Mouse (Mus musculus) bone marrow macrophage, adult 2 months (primary cell): Measurements from ENCODE around the gene Ggcx. TPM values are rescaled to one million over a fixed set of nuclear protein-coding genes. Genes with fewer than 3 reads are reported as not detected.

ENCODE experiments used
- H3K27ac ChIP-seq: 2 replicates; pipeline ENCODE4 v1.5.1; 2012; ENCODE audit warnings: low read depth, low read length; ENCODE audit not compliant: insufficient read depth
- H3K4me1 ChIP-seq: 2 replicates; pipeline ENCODE4 v1.6.1; 2012; ENCODE audit warnings: low read length; ENCODE audit not compliant: control insufficient read depth, insufficient read depth
- H3K4me3 ChIP-seq: 2 replicates; pipeline ENCODE4 v1.5.1; 2012; ENCODE audit warnings: mild to moderate bottlenecking, low read length, moderate library complexity; ENCODE audit not compliant: insufficient read depth
- CTCF ChIP-seq: IDR thresholded peaks from 2 replicates; pipeline ENCODE4 v1.5.1; 2012; ENCODE audit warnings: low read depth, mild to moderate bottlenecking, low read length, moderate library complexity
- POLR2A ChIP-seq: IDR thresholded peaks from 2 replicates; pipeline ENCODE4 v1.6.1; 2012; ENCODE audit warnings: mild to moderate bottlenecking, low read depth, low read length, borderline replicate concordance
- polyA plus RNA-seq: library from polyadenylated mRNA; stranded (reverse); fragments of >200 nt; gene quantifications from 2 replicates; pipeline ENCODE4 v1.2.4, GENCODE M21; 2012; ENCODE audit not compliant: missing spikeins, insufficient read depth, insufficient read length

Gene Ggcx
- polyA plus RNA-seq, 1 experiment, result 15.7 TPM

DNA sequence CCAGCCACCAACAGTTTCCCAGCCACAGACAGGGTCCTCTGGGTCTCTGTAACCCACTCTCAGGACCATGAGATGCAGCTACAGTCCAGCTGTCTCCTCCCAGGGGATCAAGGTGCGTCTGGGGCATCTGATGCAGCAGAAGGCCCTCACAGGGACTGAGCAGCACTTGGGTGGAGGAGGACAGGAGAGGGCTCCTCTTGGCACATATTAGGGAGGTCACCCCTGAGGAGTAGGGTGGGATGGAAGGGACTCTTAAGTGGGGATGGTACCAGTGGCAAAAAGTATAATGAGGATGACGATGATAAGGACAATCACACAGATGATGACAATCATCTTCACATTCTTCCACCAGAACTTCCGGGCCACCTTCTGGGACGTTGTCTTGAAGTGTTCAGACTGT is 28.9 kb upstream of the Ggcx start:
- H3K4me1 ChIP-seq, result peaks cover 28% of the 10 kb centered on the region
- no peak overlapping the region for H3K27ac ChIP-seq
- TF ChIP-seq CTCF, result no peak
- TF ChIP-seq POLR2A, result no peak
- no peak overlapping the region for H3K4me3 ChIP-seq

DNA sequence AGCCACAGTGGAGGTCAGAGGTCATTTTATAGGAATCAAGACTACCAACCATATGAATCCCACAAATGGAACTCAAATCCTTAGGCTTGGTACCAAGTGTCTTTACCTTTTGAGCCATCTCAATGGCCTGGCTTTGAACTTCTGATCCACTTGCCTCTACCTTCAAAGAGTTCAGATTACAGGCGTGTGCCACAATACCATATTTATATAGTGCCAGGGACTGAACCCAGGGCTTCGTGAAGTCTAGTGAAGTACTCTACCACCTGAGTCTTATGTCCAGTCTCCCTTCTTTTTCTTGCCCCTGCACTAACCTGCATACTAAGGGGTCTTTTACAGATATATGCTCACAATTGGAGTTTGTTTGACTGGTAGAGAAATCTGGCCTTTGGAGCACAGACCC is 27.5 kb upstream of the Ggcx start:
- no peak overlapping the region for H3K4me3 ChIP-seq
- TF ChIP-seq POLR2A (no peak), CTCF (no peak)
- H3K4me1 ChIP-seq, result peaks cover 33% of the 10 kb centered on the region
- H3K27ac ChIP-seq, result no peak overlapping the region

DNA sequence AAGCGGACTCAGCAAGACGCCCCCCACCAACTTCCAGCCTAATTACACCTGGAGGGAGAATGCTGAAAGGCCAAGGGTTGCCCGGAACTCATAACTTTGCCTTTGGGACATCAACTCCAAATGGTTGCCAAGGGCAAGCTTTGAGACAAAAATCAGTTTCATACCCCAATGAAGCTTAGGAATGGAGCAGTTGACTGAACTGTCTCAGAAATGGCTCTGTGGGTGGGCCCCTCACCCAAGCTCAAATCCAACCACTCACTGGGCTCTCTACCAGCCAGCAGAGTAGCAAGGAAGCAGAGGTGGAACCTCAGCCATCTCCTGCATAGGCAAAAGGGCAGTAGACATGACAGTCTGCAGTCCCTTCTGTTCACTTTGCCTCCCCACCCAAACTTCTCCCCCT is 26.3 kb upstream of the Ggcx start:
- no peak for TF ChIP-seq POLR2A
- no peak for TF ChIP-seq CTCF
- Histone ChIP-seq H3K4me3 (no peak overlapping the region), H3K4me1 (peaks cover 27% of the 10 kb centered on the region), H3K27ac (no peak overlapping the region)

DNA sequence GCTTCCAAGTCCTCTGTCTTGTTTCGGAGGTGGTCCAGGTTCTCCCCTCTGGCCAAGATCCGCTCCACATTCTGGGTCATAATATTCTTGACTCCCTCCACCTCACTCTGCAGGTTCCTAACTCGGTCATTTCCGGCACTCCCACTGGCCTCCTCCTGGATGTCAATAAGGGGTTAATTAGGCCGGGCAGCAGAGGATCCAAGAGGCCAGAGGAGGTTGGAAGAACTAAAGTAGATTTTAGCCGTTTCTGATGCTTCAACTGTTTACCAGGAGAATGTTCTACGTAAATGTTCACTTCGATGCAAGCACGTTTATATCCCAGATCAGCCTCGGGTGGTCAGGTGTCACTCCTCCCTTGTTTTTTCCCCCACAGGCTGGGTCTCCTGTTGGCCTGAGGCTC is 25.8 kb upstream of the Ggcx start:
- Histone ChIP-seq H3K27ac (no peak overlapping the region), H3K4me1 (peaks cover 22% of the 10 kb centered on the region), H3K4me3 (no peak overlapping the region)
- no peak for TF ChIP-seq CTCF
- no peak for TF ChIP-seq POLR2A

DNA sequence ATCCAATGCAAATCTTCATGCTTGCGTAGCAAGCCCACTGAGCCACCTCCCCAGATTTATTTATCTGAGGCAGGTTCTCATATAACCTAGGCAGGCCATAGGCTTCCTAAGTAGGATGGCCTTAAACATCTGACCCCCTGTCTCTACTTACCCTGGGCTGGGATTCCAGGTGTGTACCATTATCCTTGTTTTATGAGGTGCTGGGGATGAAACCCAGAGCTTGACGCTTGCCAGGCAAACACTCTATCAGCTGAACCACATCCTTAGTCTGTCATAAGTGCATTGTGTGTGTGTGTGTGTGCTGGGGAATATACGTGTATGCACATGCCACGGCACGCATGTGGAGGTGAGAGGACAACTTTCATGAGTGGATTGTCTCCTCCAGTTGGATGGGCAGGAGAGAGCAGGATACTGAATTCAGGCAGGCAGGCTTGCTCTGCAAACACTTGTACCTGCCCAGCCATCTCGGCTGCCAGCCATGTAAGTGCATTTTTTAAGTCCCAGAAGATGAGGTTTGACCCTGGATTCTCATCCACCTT is 25.2 kb upstream of the Ggcx start:
- Histone ChIP-seq H3K27ac (peak overlapping the region; percentile 93), H3K4me1 (peaks cover 19% of the 10 kb centered on the region), H3K4me3 (peak overlapping the region; percentile 74)
- no peak for TF ChIP-seq POLR2A
- no peak for TF ChIP-seq CTCF

DNA sequence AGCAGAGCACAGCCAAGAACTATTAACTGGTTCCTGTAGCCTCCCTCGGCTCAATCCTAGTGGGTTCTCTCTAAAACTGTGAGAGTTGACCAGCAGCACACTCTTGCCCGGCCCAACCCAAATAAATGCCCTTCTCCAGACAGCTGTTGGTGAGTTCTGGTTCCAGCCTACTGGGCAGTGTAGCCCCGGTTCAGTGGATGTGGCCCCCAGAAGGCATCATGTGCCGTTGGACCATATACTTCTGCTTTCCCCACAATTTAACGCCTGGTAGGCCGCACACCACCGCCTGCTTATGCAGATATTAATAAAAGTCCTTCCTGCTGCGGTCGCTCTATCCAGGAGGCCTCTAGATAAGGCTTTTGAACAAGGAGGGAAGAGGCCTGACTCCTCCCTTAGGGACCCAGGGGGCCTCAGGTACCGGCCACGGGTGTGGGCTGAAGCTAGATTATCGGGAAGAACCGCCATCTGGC is 24.6 kb upstream of the Ggcx start:
- Histone ChIP-seq H3K4me3 (peak overlapping the region; percentile 74), H3K4me1 (peaks cover 26% of the 10 kb centered on the region), H3K27ac (peak overlapping the region; percentile 93)
- no peak for TF ChIP-seq POLR2A
- no peak for TF ChIP-seq CTCF

DNA sequence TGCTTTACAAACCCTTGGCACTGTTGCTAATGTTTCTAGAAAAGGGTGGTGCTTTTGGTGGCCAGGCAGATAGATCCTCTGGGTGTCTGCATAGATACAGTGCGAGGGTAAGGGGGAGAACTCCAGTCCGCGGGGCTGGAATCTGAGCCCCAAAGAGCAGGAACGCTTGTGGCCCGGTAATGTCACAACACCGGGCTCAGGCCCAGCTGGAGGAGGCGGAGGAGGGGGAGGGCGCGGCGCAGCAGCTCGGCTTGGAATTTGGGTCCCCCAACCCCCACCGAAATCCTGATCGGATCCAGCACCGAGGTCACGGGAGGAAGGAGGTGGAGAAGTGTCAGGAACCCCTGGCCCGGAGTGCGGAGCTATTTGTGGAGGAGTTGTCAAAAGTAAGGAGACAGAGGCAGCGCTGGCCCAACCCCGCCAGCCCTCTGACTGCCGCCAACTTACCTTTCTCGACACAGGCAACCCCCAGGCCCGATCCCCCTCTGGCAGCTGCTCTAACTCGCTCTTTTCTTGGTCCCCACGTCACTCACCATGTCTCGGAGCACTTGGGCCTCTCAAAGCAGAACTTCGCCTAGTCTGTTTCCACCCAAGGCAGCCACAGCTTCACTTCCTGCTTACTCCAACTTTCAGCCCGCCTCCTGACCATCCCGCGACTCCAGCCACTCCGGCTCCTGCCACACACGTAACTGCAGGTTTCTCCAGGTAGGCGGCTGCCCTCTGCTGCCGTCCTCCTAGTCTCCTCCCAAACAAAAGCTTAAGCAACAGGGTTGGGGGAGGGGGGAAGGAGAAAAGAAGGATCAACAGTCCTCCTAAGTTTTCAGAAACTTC is 24.0 kb upstream of the Ggcx start, which contains the start of gene Vamp8:
Gene Vamp8, minus strand, starts transcription at position 763 of the 831 bp plus-strand sequence.
- no peak for TF ChIP-seq POLR2A
- TF ChIP-seq CTCF, result no peak
- Histone ChIP-seq H3K27ac (peak within 1 kb of the TSS; percentile 93), H3K4me3 (peak within 1 kb of the TSS; percentile 74), H3K4me1 (peaks cover 31% of the 10 kb centered on the region)

DNA sequence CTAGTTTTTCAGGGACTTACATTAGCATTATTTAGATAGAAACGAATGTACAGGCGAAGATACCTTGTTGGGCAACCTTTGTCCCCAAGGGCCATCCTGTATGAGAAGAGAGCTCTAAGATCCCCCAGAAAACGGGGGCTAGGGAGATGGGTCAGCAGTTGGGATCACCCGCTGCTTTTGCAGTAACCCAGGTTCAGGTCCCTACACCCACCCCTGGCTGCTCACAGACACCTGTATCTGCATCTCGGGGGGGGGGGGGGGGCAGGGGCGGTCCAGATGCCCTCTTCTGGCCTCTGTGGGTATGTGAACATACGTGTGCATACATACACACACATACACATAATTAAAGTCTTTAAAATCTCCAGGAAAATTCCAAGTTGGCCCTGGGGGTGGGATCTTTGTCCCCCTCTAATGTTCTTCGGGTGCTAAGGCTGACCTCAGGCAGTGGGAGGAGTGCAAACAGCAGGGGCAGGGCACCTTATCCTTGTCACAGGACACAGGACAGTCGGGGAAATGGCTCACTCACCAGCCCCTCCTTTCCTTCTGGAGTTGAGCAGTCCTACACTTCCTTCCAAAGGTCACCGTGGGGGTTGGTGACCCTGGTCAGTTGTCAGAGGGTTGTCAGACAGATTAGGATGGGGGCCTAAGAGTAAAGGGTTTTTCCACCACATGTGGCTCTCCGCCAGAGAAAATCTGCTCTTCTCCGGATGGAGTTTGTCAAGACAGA is 23.1 kb upstream of the Ggcx start:
- Histone ChIP-seq H3K4me1 (peaks cover 39% of the 10 kb centered on the region), H3K4me3 (peak overlapping the region; percentile 74), H3K27ac (peak overlapping the region; percentile 93)
- no peak for TF ChIP-seq POLR2A
- TF ChIP-seq CTCF, result no peak

DNA sequence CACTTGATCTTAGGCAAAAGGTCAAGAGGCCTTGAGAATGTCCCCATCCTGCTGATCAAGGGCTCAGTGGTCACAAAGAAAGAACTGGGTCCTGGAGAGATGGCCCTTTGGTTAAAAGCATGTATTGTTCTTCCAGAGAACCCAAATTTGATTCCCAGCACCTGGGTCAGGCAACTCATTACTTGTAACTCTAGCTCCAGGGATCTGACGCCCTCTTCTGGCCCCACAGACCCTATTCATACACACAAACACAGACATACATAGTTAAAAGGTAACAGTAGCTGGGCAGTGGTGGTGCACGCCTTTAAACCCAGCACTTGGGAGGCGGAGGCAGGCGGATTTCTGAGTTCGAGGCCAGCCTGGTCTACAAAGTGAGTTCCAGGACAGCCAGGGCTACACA is 21.8 kb upstream of the Ggcx start:
- no peak overlapping the region for H3K27ac ChIP-seq
- H3K4me1 ChIP-seq, result peaks cover 42% of the 10 kb centered on the region
- TF ChIP-seq CTCF (no peak), POLR2A (no peak)
- no peak overlapping the region for H3K4me3 ChIP-seq

DNA sequence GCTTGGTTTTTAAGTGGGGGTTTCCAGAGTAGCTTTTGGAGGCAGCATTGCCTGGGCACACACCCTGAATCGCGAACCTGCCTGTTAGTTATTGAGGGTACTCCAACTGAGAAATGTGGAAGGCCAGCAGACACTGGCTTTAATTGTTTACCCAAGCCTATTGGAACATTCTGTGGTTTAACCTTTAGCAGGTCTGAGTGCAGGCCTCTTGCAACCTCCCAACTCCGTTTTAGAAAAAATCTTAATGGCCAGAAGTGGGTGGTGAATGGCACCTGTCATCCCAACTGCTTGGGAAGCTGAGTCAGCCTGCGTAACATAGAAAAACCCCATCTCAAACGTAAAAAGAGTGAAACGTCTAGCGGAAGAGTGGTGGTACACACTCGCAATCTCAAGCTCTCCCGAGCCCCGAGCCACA is 17.3 kb upstream of the Ggcx start:
- Histone ChIP-seq H3K4me1 (peaks cover 23% of the 10 kb centered on the region), H3K4me3 (no peak overlapping the region), H3K27ac (no peak overlapping the region)
- TF ChIP-seq CTCF (no peak), POLR2A (no peak)
